Mouse (Mus musculus) stomach, postnatal 0 days (tissue): ENCODE data around the gene 5330417C22Rik. TPM values are rescaled to one million over a fixed set of nuclear protein-coding genes. Genes with fewer than 3 reads are reported as not detected.

ENCODE experiments used
- ATAC-seq: fragments of 200-750 bp; cut with Nextera tagmentation; 2 replicates; pipeline ENCODE4 v1.8.0; 2017; ENCODE audit not compliant: low FRiP score, low TSS enrichment
- DNase-seq: peaks from one replicate; pipeline ENCODE4 v3.0.0-alpha.2; 2016; ENCODE audit warnings: low spot score
- H3K27ac ChIP-seq: fragments of 300-500 bp; sonication (generic); replicated peaks from 2 replicates; pipeline ENCODE4 v1.5.1; 2014; ENCODE audit warnings: mild to moderate bottlenecking, control low read depth
- H3K27me3 ChIP-seq: fragments of 300-500 bp; sonication (generic); 2 replicates; pipeline ENCODE4 v1.6.1; 2014; ENCODE audit warnings: low read length; ENCODE audit not compliant: control insufficient read depth, insufficient read depth
- H3K36me3 ChIP-seq: fragments of 300-500 bp; sonication (generic); 2 replicates; pipeline ENCODE4 v1.6.1; 2014; ENCODE audit warnings: low read length, mixed read lengths; ENCODE audit not compliant: control insufficient read depth, insufficient read depth
- H3K4me1 ChIP-seq: fragments of 300-500 bp; sonication (generic); replicated peaks from 2 replicates; pipeline ENCODE4 v1.6.1; 2014; ENCODE audit warnings: antibody characterized with exemption; ENCODE audit not compliant: control insufficient read depth, insufficient read depth
- H3K4me2 ChIP-seq: fragments of 300-500 bp; sonication (generic); replicated peaks from 2 replicates; pipeline ENCODE4 v1.6.1; 2014; ENCODE audit warnings: low read depth, mild to moderate bottlenecking, control low read depth, moderate library complexity
- H3K4me3 ChIP-seq: fragments of 300-500 bp; sonication (generic); 2 replicates; pipeline ENCODE4 v1.5.1; 2014; ENCODE audit warnings: low read depth, low read length, control low read depth
- H3K9ac ChIP-seq: fragments of 300-500 bp; sonication (generic); 2 replicates; pipeline ENCODE4 v1.6.1; 2014; ENCODE audit warnings: mild to moderate bottlenecking, low read length, control low read depth, mixed read lengths
- H3K9me3 ChIP-seq: fragments of 300-500 bp; sonication (generic); 2 replicates; pipeline ENCODE4 v1.6.1; 2016; ENCODE audit warnings: low read length; ENCODE audit not compliant: control insufficient read depth
- CTCF ChIP-seq: IDR thresholded peaks from 2 replicates; pipeline ENCODE4 v1.5.1; 2016; ENCODE audit warnings: antibody characterized with exemption, low read depth, mild to moderate bottlenecking, moderate library complexity
- EP300 ChIP-seq: optimal IDR thresholded peaks from 2 replicates; pipeline ENCODE3; 2016; ENCODE audit warnings: antibody characterized with exemption
- WGBS: fragments of 180-500 bp; shearing (Covaris S2); extraction: QIAGEN DNeasy Blood & Tissue Kit; methylation state at CpG from one replicate; pipeline ENCODE4 v1.1.7; 2014; 5-methylcytosine and 5-hydroxymethylcytosine counted together
- polyA plus RNA-seq: library from polyadenylated mRNA; unstranded; fragments of >200 nt; fragmentation: Nextera tagmentation; extraction: Ambion mirVana; gene quantifications from 2 replicates; pipeline ENCODE4 v1.2.1, GENCODE M21; 2015

5330417C22Rik gene
- polyA plus RNA-seq, 1 experiment from 2014 or later: 30.8 TPM

- H3K4me2 ChIP-seq: peak overlapping the region; percentile 36
- peak; percentile 85 for ATAC-seq
- WGBS: 16% methylated on average over 11 of the region's 11 CpGs
- H3K9me3 ChIP-seq: no peaks in the 10 kb centered on the region
- no peak overlapping the region for H3K4me3 ChIP-seq
- H3K27ac ChIP-seq: peak overlapping the region; percentile 81
- DNase-seq: peak; percentile 67
- 0 out of 2 replicates have a peak, but pooled peaks cover 3% of the 10 kb centered on the region for H3K4me1 ChIP-seq
- H3K36me3 ChIP-seq: peaks cover 22% of the 10 kb centered on the region
- no peaks in the 10 kb centered on the region for H3K27me3 ChIP-seq
- TF ChIP-seq CTCF: no peak
- peak; percentile 10 for TF ChIP-seq EP300
- 0 out of 2 replicates have a peak overlapping the region, but pooled peaks have one; percentile 32 for H3K9ac ChIP-seq
Observed at GRCm38 (mm10) chr3:108423844-108424801, 112.2 kb downstream of the 5330417C22Rik start.

GRCm38 (mm10) chr3:108423006-108423405 lies 113.3 kb downstream of the 5330417C22Rik start:
- no peak for TF ChIP-seq CTCF
- no peak for TF ChIP-seq EP300
- 38% methylated on average over 6 of the region's 6 CpGs for WGBS
- no peak for DNase-seq
- Histone ChIP-seq H3K9me3 (no peaks in the 10 kb centered on the region), H3K4me2 (no peak overlapping the region), H3K4me3 (no peak overlapping the region), H3K9ac (no peak overlapping the region; the same call in 1 of the 2 replicates), H3K27ac (no peak overlapping the region; the same call in 1 of the 2 replicates), H3K36me3 (peaks cover 13% of the 10 kb centered on the region), H3K4me1 (0 out of 2 replicates have a peak, but pooled peaks cover 3% of the 10 kb centered on the region), H3K27me3 (no peaks in the 10 kb centered on the region)
- ATAC-seq: no peak

GRCm38 (mm10) chr3:108415831-108416223 lies 120.5 kb downstream of the 5330417C22Rik start:
- TF ChIP-seq EP300 (no peak), CTCF (no peak; the same call in 1 of the 2 replicates)
- Histone ChIP-seq H3K27me3 (no peaks in the 10 kb centered on the region), H3K4me1 (peaks cover 7% of the 10 kb centered on the region), H3K4me3 (peak overlapping the region; percentile 61), H3K27ac (peak overlapping the region; percentile 61), H3K4me2 (peak overlapping the region; percentile 100), H3K9me3 (no peaks in the 10 kb centered on the region), H3K36me3 (no peaks in the 10 kb centered on the region), H3K9ac (peak overlapping the region; percentile 76)
- peak; percentile 82 for ATAC-seq
- under 1% methylated on average over 41 of the region's 48 CpGs for WGBS
- DNase-seq: peak; percentile 87

- no peaks in the 10 kb centered on the region for H3K9me3 ChIP-seq
- H3K4me2 ChIP-seq: peak within 1 kb of the TSS; percentile 100
- peak; percentile 43 for DNase-seq
- H3K4me1 ChIP-seq: peaks cover 7% of the 10 kb centered on the region
- H3K27me3 ChIP-seq: no peaks in the 10 kb centered on the region
- no peaks in the 10 kb centered on the region for H3K36me3 ChIP-seq
- H3K4me3 ChIP-seq: peak within 1 kb of the TSS; percentile 61
- peak within 1 kb of the TSS; percentile 61 for H3K27ac ChIP-seq
- peak within 1 kb of the TSS; percentile 76 for H3K9ac ChIP-seq
- ATAC-seq: 0 out of 2 replicates have a peak, but pooled peaks have one; percentile 12
- WGBS: 7% methylated on average over 54 of the region's 67 CpGs
- no peak for TF ChIP-seq CTCF
- TF ChIP-seq EP300: no peak
Observed at GRCm38 (mm10) chr3:108414857-108415830, 121.2 kb downstream of the 5330417C22Rik start, which contains the start of gene Celsr2. Gene Celsr2 (minus strand): TSS chr3:108415552.

GRCm38 (mm10) chr3:108413634-108414360 lies 122.5 kb downstream of the 5330417C22Rik start:
- no peak for ATAC-seq
- no peaks in the 10 kb centered on the region for H3K27me3 ChIP-seq

More at GRCm38 (mm10) chr3:108413634-108414360, 122.5 kb downstream of the 5330417C22Rik start:
- H3K4me2 ChIP-seq: no peak overlapping the region
- H3K4me3 ChIP-seq: no peak overlapping the region
- H3K9ac ChIP-seq: no peak overlapping the region
- no peak for DNase-seq
- no peaks in the 10 kb centered on the region for H3K36me3 ChIP-seq
- no peak overlapping the region for H3K27ac ChIP-seq
- H3K9me3 ChIP-seq: no peaks in the 10 kb centered on the region
- TF ChIP-seq EP300 (no peak), CTCF (no peak)
- peaks cover 7% of the 10 kb centered on the region for H3K4me1 ChIP-seq
- 97% methylated on average over 35 of the region's 35 CpGs for WGBS
